Mouse (Mus musculus): Measurements from ENCODE around the gene Tmem81.

DNA sequence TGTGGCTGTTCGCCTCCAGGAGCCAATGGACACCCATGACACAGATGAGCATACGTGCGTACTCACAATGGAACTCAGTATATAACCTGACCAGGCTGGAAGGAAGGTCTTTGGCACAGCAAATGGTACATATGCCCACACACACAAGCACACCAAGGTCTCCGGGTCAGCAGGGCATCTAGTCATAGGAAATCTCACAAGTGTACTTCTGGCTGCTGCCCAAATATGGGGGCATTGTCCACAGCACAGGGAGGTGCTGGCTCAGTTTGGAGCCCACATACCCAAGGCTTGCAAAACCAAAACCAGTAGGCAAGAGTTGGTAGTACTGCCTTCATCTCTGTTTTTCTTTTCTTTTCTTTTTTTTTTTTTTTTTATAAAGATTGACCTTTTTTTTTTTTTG lies 29.5 kb downstream of the Tmem81 start:
- TF ChIP-seq CTCF (IDR thresholded peaks at IDR 0.05; ENCODE audit: borderline replicate concordance, insufficient read depth, low read depth, low read length) = no peak
- TF ChIP-seq POLR2A (IDR thresholded peaks at IDR 0.05; ENCODE audit: borderline replicate concordance, insufficient read depth, low read length) = no peak
